Mouse (Mus musculus): ENCODE results near the gene Kcnh1.

Gene Kcnh1

GRCm38 (mm10) chr1:192525711-192526350 is 335.3 kb downstream of the Kcnh1 start:
- DNase-seq (ENCODE audit: low spot score): no peak

- no peak for DNase-seq (ENCODE audit: low spot score)
These were observed 341.0 kb downstream of the Kcnh1 start for GRCm38 (mm10) chr1:192531490-192532146.

- DNase-seq (ENCODE audit: low spot score): no peak
These were observed 341.6 kb downstream of the Kcnh1 start for GRCm38 (mm10) chr1:192532212-192532611.

- DNase-seq (ENCODE audit: low spot score): no peak
These were observed 342.4 kb downstream of the Kcnh1 start for GRCm38 (mm10) chr1:192533016-192533415.

- no peak for DNase-seq (ENCODE audit: low spot score)
These were observed 345.9 kb downstream of the Kcnh1 start for GRCm38 (mm10) chr1:192536440-192536839.

GRCm38 (mm10) chr1:192537169-192537568 is 346.6 kb downstream of the Kcnh1 start:
- no peak for DNase-seq (ENCODE audit: low spot score)

GRCm38 (mm10) chr1:192542093-192542492 is 351.5 kb downstream of the Kcnh1 start:
- DNase-seq (ENCODE audit: low spot score): no peak

GRCm38 (mm10) chr1:192543686-192544085 is 353.1 kb downstream of the Kcnh1 start:
- DNase-seq (ENCODE audit: low spot score): no peak

GRCm38 (mm10) chr1:192544091-192544490 is 353.5 kb downstream of the Kcnh1 start:
- DNase-seq (ENCODE audit: low spot score): no peak

- no peak for DNase-seq (ENCODE audit: low spot score)
These were observed 354.3 kb downstream of the Kcnh1 start for GRCm38 (mm10) chr1:192544901-192545300.

- DNase-seq (ENCODE audit: low spot score): no peak
These were observed 356.3 kb downstream of the Kcnh1 start for GRCm38 (mm10) chr1:192546843-192547242.

GRCm38 (mm10) chr1:192550561-192550960 is 360.0 kb downstream of the Kcnh1 start:
- DNase-seq (ENCODE audit: low spot score): no peak

GRCm38 (mm10) chr1:192555516-192555915 is 364.9 kb downstream of the Kcnh1 start:
- no peak for DNase-seq (ENCODE audit: low spot score)

GRCm38 (mm10) chr1:192557978-192558594 is 367.5 kb downstream of the Kcnh1 start:
- DNase-seq (ENCODE audit: low spot score): no peak

- peak; percentile 20 for DNase-seq (ENCODE audit: low spot score)
These were observed 368.8 kb downstream of the Kcnh1 start for GRCm38 (mm10) chr1:192559341-192559740.

Data from yolk sac, embryonic 10.5 days (tissue).